Mouse (Mus musculus) kidney, postnatal 10 days (tissue): ENCODE data around the gene Ap1s3.
A peak's percentile ranks its signal among the peaks of the same experiment; 100 is the strongest.

Experiments used
- DNase-seq: peaks from one replicate; pipeline ENCODE4 v3.0.0; 2021; ENCODE audit warnings: mixed read lengths

Ap1s3 gene

GRCm38 (mm10) chr1:79671543-79672337 is at the start of gene Ap1s3:
TSS of gene Ap1s3 (minus strand) at chr1:79671972.
- peak; percentile 83 for DNase-seq

DNA sequence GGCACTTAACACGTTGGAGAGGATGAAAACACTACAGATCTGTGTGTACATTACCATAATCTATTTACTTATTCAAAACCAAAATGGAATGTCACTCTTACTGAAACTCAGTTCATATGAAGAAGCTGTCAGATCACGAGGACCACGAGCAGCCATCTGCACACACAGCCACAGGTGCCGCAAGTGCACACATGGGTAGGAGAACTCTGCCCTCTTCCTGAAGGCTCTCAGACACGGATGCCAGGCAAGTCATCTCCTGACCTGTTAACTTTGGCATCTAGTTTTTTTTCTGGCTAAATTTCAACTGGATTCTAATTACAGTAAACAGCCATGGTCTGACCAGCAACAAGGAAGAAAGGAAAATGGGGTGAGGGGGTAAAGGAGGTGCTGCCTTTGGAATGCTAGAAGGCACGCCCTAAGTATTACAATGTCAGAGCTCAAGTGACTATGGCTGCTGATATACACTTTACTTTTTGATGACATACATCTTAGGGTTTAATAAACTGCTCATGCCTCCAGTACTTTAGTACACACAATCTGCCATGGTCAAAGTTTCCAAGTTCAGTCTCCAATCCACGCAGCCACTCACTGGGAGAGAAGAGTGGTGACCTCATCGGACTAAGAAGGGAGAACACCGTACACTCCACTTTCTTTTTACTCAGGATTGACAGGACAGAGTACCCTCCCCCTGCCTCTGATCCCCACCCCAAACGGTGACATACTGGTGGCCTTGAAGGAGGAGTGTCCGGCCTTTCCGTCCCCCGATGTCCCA is 42.6 kb upstream of the Ap1s3 start:
- DNase-seq = peak; percentile 39

DNA sequence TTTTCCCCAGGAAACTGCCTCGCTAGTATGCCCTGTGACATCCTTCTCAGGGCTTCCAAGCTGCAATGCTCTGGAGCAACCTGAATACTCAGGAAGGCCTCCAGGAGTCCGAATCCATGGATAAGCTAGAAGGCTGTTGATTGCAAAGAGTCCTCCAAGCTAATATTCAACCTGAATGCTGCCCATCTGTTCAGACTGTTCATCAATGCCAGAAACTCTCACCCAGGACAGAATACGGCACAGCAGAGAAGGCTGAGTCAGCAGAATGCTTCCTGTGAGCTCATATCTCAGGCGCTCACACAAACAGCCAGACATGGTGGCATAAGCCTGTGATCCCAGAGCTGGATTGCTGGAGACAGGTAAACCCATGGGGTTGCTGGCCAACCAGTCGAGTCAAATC is 41.3 kb upstream of the Ap1s3 start:
- no peak for DNase-seq

GRCm38 (mm10) chr1:79711147-79712126 is 39.7 kb upstream of the Ap1s3 start:
- no peak for DNase-seq

DNA sequence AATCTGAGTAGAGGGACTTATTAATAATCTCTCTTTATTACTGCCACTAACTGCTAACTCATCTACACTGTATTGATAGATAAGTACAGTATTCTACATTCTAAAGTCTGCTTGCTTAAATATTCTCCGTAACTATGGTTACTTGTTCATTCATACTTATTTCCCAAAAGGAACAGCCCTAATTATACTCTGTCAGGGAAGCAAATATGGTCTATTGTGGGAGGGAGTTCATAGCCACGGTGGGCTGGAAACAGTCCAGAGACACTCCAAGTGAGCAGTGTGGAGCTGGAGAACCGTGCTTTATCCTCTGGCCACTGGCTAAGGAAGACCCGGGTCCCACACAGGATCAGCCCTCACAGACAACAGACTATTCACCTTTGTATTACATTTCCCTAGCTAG is 38.9 kb upstream of the Ap1s3 start:
- peak; percentile 27 for DNase-seq

- no peak for DNase-seq
Observed at GRCm38 (mm10) chr1:79710216-79710615, 38.4 kb upstream of the Ap1s3 start.

GRCm38 (mm10) chr1:79707383-79707782 is 35.6 kb upstream of the Ap1s3 start:
- no peak for DNase-seq

- no peak for DNase-seq
Observed at GRCm38 (mm10) chr1:79706707-79707106, 34.9 kb upstream of the Ap1s3 start.

DNA sequence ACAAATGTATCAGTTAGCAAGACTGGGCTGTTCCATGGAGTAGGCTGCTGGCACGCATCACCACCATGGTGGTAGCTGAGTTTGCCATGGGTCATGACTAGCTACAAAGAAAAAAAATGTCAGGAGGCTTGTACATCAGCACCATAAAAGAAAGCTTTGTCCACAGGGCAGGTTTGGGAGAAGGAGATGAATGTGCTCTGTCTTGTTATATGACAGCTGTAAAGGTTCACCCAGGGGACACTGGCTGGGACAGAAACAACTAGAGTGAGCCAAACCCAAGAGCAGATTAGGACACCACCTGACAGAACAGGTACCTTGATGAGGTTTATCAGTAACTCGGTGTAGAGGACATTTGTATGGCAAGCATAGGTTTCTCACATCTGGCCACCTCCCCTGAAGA is 32.9 kb upstream of the Ap1s3 start:
- DNase-seq = no peak

DNA sequence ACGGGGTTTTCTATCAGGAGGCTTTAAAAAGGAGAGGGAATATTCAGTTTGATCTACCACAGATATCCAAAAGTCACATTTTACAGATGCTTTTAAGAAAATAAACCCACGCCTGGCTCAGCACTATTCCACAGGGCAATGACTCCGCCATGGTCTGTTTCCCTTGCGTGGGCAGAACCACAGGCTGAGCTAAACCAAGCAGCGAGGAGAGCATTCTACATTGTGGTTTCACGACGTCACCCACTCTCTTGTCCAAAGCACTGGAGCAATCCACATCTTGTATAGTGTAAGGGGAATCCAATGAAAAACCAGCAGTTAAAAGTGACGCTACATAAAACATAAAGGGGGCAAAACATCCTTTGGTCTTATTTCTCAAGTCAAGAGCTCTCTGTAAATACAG is 31.7 kb upstream of the Ap1s3 start:
- no peak for DNase-seq

DNA sequence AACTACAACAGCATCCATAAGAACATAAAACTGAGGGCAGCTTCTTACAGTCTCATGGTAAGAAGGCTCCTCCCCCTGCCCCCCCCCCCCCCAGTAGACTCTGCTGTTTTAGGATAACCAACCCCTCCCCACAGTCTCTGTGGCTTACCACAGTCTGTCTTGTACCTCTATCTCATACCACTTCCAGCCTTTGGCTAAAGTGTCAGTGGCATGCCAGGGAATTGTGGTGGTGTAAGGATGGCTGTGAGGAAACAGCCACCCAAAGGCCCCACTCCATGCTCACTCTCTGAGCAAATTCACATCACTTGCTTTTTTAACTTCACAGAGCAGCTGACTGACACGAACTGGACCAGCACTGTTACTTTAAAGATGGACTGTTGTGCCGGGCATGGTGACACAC is 26.7 kb upstream of the Ap1s3 start:
- DNase-seq = no peak

DNA sequence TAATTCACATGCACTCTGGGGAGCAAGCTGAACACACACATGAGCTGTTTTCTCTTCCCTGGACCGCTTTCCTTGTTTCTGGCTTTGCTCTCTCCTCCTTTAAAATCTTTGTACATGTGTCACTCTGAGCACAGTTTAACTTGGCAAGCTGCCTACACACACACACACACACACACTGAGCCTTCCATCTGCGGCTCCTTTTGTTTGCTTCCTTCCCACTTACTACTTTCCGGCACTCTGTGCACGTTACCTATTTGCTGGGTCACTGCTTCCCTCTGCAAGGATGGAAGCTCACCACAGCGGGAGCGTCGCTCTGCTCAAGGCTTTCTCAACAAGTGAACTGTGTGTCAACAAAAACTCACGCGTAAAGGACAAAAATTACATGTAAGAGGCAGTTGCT is 25.6 kb upstream of the Ap1s3 start:
- peak; percentile 59 for DNase-seq

DNA sequence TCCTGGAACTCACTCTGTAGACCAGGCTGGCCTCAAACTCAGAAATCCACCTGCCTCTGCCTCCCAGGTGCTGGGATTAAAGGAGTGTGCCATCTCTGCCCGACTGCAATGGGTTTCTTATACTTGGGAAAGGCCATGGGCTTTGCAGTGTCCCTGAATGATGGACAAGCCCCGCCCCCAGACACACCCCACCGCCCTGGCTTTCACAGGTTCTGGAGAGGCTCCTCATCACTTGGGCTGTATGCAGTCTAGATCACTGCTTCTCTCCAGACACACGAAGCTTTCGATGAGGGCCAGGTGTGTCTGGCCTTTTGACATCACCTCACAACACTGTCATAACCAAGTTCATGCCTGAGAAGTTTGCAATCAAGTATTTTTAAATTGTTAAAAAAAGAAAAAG is 25.2 kb upstream of the Ap1s3 start:
- DNase-seq = no peak

DNA sequence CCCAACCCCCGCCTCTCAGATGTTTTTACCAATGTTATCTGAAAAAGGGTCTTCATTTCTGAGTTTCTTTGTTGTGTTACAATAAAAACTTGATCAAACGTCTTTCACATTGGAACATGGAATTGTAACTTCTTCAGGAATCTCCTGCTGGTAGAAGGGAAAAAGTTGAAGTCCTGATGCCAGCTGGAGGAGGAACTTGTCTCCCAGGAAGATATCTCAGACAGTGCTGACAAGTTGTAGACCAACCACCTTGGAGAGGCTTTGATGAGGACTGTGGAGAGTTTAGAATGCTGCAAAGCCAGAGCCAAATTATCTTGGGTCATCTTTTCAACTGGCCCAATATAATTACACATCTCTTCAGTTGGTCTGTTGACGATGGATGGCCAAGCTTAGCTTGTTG is 20.7 kb upstream of the Ap1s3 start:
- no peak for DNase-seq

GRCm38 (mm10) chr1:79687254-79687653 is 15.5 kb upstream of the Ap1s3 start:
- no peak for DNase-seq

DNA sequence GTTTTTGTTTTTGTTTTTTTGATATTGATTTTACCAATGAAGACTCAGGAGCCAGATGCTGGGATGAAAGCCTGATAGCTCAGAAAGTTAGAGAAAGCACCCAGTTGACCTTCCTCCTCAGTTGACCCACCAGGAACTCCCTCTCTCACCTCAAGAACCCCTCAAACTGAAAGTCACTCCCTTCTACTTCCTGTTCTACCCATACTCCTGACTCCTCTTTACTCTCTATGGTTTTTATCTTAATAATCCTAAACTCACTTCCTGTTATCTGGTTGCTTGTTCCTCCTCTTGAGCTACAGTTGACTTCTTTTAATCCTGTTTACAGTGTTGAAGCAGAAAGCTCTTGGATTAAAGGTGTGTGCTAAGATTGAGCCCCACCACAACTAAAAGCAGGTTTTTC is 12.3 kb upstream of the Ap1s3 start:
- DNase-seq = no peak

- DNase-seq = no peak
Observed at GRCm38 (mm10) chr1:79682936-79683335, 11.2 kb upstream of the Ap1s3 start.

- DNase-seq = no peak
Observed at GRCm38 (mm10) chr1:79680777-79681176, 9.0 kb upstream of the Ap1s3 start.

GRCm38 (mm10) chr1:79678117-79678684 is 6.4 kb upstream of the Ap1s3 start:
- no peak for DNase-seq

GRCm38 (mm10) chr1:79675716-79676115 is 3.9 kb upstream of the Ap1s3 start:
- DNase-seq = no peak

- no peak for DNase-seq
Observed at GRCm38 (mm10) chr1:79671196-79671542, 603 bp downstream of the Ap1s3 start.

DNA sequence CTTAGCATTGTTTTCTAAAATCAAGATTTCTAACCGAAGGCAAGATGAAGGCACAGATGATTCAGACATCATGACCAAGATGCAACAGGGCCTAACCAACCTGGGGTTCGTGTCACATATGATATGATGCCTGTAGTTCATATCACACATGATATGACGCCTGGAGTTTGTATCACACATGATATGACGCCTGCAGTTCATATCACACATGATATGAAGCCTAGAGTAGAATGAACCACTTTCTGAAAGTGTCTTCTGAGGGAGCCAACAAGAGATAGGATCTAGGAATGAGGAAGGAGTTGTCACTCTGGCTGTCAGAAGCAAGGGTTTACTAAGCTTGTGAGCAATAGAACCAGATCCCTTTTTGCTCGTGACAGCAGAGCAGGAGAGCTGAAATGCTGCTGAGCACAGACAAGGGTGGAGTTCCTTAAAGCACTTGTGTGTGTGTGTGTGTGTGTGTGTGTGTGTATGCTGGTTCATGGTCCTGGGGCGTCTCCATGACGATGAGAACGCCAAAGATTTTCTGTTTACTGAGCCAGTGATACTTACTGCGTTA is 2.3 kb downstream of the Ap1s3 start:
- no peak for DNase-seq

DNA sequence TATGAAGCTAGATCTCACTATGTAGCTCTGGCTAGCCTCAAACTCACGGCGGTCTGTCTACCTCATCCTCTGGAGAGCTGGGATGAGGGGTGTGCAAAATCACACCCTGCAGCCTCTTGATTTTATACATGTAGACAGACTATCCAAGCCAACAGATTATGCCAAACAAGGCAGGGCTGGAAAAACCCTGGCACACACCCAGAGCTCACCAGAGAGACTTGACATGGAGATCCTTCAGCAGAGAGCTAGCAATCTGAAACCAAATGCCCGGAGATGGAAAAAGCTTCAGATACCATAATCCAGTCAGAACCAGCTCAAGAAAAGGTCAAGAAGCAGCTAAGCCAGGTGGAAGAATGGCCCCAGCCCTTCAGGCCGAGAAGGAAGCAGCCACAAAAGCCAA is 6.9 kb downstream of the Ap1s3 start:
- no peak for DNase-seq
